Mouse (Mus musculus): Measurements from ENCODE around the gene Lag3.

DNA sequence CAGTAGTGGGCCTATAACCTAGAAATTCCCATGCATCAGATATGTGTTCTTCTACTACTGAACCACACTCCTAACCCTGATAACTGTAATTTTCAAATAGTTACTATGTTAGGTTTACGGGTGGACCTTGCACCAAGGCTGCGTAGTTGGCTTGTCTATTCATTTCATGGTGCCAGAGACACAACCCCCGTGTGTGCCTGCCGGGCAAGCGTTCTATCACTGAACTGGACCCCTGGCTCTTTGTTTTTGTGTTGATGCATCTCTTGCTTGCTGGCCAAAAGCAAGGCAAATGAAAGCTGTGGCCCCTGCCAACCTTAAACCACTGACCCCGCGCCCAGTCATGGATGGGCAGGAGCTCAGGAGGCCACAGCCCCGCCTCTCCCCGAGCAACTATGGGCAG, 29.7 kb downstream of the Lag3 start:
- no peak for TF ChIP-seq POLR2A (IDR thresholded peaks at IDR 0.05; ENCODE audit: low read depth, low read length)
- TF ChIP-seq CTCF (IDR thresholded peaks at IDR 0.05; ENCODE audit: extremely low read depth, insufficient read depth, insufficient read length, insufficient replicate concordance) = no peak
